Mouse (Mus musculus) neural tube, embryonic 13.5 days (tissue): ENCODE measurements around the gene Txndc11. TPM values are rescaled to one million over a fixed set of nuclear protein-coding genes. Genes with fewer than 3 reads are reported as not detected.
"Not testable (repeated sequence)": the region's sequence is repeated elsewhere in the genome, so short reads cannot be mapped to it uniquely, and the experiment has no call there.

Experiments
- ATAC-seq: fragments of 200-750 bp; cut with Nextera tagmentation; 2 replicates; pipeline ENCODE4 v1.8.0; 2017; ENCODE audit warnings: low read depth, mild to moderate bottlenecking, moderate TSS enrichment, moderate library complexity
- H3K27ac ChIP-seq: fragments of 300-500 bp; sonication (generic); replicated peaks from 2 replicates; pipeline ENCODE4 v1.5.1; 2015; ENCODE audit warnings: moderate library complexity, mild to moderate bottlenecking, inconsistent platforms
- H3K27me3 ChIP-seq: fragments of 300-500 bp; sonication (generic); 2 replicates; pipeline ENCODE4 v1.6.1; 2015; ENCODE audit warnings: mild to moderate bottlenecking, inconsistent platforms
- H3K36me3 ChIP-seq: fragments of 300-500 bp; sonication (generic); 2 replicates; pipeline ENCODE4 v1.6.1; 2015; ENCODE audit warnings: mild to moderate bottlenecking, inconsistent platforms
- H3K4me1 ChIP-seq: fragments of 300-500 bp; sonication (generic); replicated peaks from 2 replicates; pipeline ENCODE4 v1.6.1; 2015; ENCODE audit warnings: inconsistent platforms
- H3K4me2 ChIP-seq: fragments of 300-500 bp; sonication (generic); 2 replicates; pipeline ENCODE4 v1.6.1; 2015; ENCODE audit warnings: inconsistent platforms, mild to moderate bottlenecking, moderate library complexity
- H3K4me3 ChIP-seq: fragments of 300-500 bp; sonication (generic); 2 replicates; pipeline ENCODE4 v1.5.1; 2015; ENCODE audit warnings: mild to moderate bottlenecking, inconsistent platforms
- H3K9ac ChIP-seq: fragments of 300-500 bp; sonication (generic); 2 replicates; pipeline ENCODE4 v1.6.1; 2015; ENCODE audit warnings: moderate library complexity, mild to moderate bottlenecking, inconsistent platforms
- H3K9me3 ChIP-seq: fragments of 300-500 bp; sonication (generic); 2 replicates; pipeline ENCODE4 v1.6.1; 2016; ENCODE audit warnings: inconsistent platforms
- WGBS: fragments of 180-500 bp; shearing (Covaris S2); methylation state at CpG from one replicate; pipeline ENCODE4 v1.1.7; 2015; 5-methylcytosine and 5-hydroxymethylcytosine counted together
- polyA plus RNA-seq: library from polyadenylated mRNA; unstranded; fragments of >200 nt; fragmentation: Nextera tagmentation; extraction: Ambion mirVana; gene quantifications from 2 replicates; pipeline ENCODE4 v1.2.1, GENCODE M21; 2015

Txndc11 gene
- polyA plus RNA-seq, 1 experiment from 2014 or later: 29.6 TPM

DNA sequence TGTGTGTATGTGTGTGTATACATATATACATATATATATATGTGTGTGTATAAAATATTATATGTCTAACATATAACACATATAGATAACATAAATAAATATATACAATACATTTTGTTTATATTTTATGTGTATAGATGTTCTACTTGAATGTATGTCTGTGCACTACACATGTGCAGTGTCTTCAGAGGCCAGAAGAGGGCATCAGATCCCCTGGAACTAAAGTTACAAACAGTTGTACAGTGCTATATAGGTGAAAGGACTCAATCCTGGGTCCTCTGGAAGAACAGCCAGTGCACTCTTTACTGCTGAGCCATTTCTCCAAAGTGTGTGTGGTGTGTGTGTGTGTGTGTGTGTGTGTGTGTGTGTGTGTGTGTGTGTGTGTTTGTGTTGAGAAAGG is 20.1 kb upstream of the Txndc11 start:
- no peak overlapping the region for H3K9ac ChIP-seq
- no peaks in the 10 kb centered on the region for H3K9me3 ChIP-seq
- no peaks in the 10 kb centered on the region for H3K4me1 ChIP-seq
- no peak overlapping the region for H3K4me2 ChIP-seq
- peaks cover 84% of the 10 kb centered on the region for H3K36me3 ChIP-seq
- H3K27me3 ChIP-seq: no peaks in the 10 kb centered on the region
- no peak overlapping the region for H3K27ac ChIP-seq
- no peak for ATAC-seq
- H3K4me3 ChIP-seq: no peak overlapping the region

DNA sequence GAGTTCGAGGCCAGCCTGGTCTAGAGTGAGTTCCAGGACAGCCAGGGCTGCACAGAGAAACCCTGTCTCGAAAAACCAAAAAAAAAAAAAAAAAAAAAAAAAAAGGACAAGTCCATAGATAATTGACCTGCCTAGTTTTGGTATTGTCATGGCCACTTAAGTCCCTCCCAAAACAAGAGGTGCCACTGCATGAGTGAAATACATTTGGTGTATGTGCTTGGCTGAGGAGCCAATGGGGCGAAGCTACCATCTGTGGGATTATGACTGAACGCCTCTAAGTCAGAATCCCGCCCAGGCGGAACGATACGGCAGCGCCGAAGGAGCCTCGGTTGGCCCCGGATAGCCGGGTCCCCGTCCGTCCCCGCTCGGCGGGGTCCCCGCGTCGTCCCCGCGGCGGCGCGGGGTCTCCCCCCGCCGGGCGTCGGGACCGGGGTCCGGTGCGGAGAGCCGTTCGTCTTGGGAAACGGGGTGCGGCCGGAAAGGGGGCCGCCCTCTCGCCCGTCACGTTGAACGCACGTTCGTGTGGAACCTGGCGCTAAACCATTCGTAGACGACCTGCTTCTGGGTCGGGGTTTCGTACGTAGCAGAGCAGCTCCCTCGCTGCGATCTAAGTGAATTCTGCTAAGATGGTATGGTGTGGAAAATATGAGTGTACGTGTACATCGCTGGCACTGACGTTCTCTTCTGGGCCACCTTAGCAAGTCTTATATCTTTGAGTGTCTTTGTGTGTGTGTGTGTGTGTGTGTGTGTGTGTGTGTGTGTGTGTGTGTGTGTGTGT is 9.4 kb upstream of the Txndc11 start:
- ATAC-seq, H3K9ac ChIP-seq, H3K27ac ChIP-seq, H3K27me3 ChIP-seq, H3K9me3 ChIP-seq, H3K4me2 ChIP-seq, H3K4me1 ChIP-seq, H3K4me3 ChIP-seq: not testable (repeated sequence)
- H3K36me3 ChIP-seq: peaks cover 77% of the 10 kb centered on the region
- WGBS: 18% methylated on average over 56 of the region's 56 CpGs

DNA sequence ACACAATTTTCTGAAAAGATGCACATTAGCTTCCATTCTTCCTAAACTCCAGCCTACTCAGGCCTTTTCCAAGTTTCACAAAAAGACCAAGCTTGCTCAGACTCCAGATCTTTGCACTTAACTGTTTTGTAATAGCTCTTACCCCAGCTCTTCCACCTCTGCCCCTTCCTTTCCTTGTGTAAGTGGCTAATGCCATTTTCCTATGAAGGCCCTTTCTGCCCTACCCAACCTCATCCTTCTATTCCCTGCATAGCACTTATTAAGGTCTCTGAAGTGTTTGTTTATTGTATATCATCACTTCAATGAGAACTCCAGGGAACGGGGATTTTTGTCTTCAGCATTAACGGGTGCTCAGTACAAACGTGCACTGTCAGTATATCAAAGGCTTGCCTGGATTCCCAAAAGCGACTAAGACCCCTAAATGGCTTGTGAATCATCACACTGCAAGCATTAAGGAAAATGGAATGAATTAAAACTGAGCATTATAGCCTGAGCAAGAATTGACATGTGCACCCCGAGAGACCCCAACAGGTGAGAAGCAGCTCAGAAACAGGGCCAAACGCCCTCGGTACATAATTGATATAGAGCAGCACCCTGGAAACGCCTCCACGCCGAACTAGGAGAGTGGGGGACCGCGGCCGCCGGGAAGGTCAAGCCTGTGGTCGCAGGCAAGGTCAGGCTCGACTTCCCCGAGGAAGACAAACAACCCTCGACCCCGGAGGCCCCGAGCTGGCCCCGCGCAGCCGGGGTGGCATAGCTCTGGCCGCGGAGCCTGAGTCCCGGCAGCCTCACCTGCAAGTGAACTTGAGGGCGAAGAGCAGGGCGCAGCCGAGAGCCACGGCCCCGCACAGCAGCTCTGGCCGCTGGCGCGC is 738 bp downstream of the Txndc11 start:
- H3K9ac ChIP-seq: peak overlapping the region; percentile 91
- peaks cover 16% of the 10 kb centered on the region for H3K36me3 ChIP-seq
- no peaks in the 10 kb centered on the region for H3K27me3 ChIP-seq
- no peaks in the 10 kb centered on the region for H3K9me3 ChIP-seq
- peak overlapping the region; percentile 69 for H3K4me2 ChIP-seq
- peak overlapping the region; percentile 93 for H3K27ac ChIP-seq
- under 1% methylated on average over 34 of the region's 34 CpGs for WGBS
- H3K4me1 ChIP-seq: peaks cover 37% of the 10 kb centered on the region
- H3K4me3 ChIP-seq: peak overlapping the region; percentile 92
- ATAC-seq: peak; percentile 25; the same call in 1 of the 2 replicates

DNA sequence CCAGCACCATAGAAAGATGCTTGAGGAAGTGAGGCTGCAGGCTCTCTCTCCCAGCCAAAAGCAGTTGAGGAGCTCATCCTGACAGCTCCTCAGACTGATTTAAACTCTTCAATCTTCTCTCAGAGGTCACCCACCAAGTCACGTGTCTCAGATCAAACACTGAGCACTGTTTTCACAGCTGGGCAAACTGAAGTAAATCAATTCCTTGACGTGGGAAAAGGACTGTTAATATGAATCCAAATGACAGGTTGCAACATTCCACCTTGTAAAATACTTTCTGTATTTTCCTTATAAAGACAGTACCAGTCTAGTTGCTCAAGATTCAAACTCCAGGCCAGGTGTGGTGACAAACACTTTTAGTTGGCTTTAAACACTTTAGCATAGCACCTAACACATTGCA is 1.6 kb downstream of the Txndc11 start:
- WGBS: 6% methylated on average over 2 of the region's 2 CpGs
- no peak for ATAC-seq
- H3K4me2 ChIP-seq: peak overlapping the region; percentile 69
- H3K9ac ChIP-seq: peak overlapping the region; percentile 91
- H3K27ac ChIP-seq: no peak overlapping the region
- H3K4me3 ChIP-seq: peak overlapping the region; percentile 92
- H3K27me3 ChIP-seq: no peaks in the 10 kb centered on the region
- peaks cover 37% of the 10 kb centered on the region for H3K4me1 ChIP-seq
- peaks cover 19% of the 10 kb centered on the region for H3K36me3 ChIP-seq
- H3K9me3 ChIP-seq: no peaks in the 10 kb centered on the region

DNA sequence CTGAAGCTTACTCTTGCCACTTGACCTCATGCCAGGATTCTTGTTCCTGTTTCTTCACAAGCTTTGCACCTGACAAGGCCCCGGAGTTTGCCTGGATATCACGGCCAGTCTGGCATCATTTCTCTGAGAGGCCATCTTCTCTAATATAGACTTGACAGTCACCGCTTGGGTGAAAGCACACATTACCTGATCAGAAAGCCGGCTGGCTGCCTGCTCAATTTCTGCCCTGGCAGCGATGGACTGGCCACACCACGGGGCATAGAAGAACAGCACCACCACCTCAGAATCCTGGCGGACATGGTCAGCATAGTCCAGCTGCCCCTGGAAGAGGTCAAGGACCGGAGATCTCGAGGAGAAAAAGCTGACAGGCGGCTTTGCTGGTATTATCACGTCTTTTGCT is 6.1 kb downstream of the Txndc11 start:
- no peak overlapping the region for H3K27ac ChIP-seq
- no peak overlapping the region for H3K9ac ChIP-seq
- peaks cover 27% of the 10 kb centered on the region for H3K36me3 ChIP-seq
- H3K9me3 ChIP-seq: no peaks in the 10 kb centered on the region
- no peak overlapping the region for H3K4me2 ChIP-seq
- H3K4me1 ChIP-seq: peaks cover 21% of the 10 kb centered on the region
- ATAC-seq: no peak
- no peaks in the 10 kb centered on the region for H3K27me3 ChIP-seq
- no peak overlapping the region for H3K4me3 ChIP-seq
- WGBS: 92% methylated on average over 11 of the region's 11 CpGs

DNA sequence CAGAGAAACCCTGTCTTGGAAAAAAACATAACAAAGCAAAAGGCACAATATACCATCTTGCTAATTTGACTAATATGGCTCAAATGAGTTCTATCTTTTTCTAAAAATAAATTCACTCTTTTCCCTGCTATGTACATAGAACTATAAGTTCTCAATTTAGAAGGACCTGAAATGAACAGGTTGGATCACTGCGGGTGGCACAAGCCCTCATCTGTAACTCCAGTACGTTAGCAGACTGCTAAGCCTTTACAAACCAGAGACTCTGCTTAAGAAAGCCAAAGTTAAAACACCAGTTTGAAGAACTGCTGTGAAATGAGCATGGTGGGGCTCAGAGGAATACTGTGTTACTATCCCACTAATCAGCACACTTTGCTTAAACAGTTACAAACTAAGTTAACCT is 9.1 kb downstream of the Txndc11 start:
- Histone ChIP-seq H3K9me3 (no peaks in the 10 kb centered on the region), H3K4me1 (no peaks in the 10 kb centered on the region), H3K36me3 (peaks cover 50% of the 10 kb centered on the region), H3K9ac (no peak overlapping the region), H3K4me3 (no peak overlapping the region), H3K27ac (no peak overlapping the region), H3K4me2 (no peak overlapping the region), H3K27me3 (no peaks in the 10 kb centered on the region)
- WGBS: 89% methylated on average over 2 of the region's 2 CpGs
- ATAC-seq: no peak

DNA sequence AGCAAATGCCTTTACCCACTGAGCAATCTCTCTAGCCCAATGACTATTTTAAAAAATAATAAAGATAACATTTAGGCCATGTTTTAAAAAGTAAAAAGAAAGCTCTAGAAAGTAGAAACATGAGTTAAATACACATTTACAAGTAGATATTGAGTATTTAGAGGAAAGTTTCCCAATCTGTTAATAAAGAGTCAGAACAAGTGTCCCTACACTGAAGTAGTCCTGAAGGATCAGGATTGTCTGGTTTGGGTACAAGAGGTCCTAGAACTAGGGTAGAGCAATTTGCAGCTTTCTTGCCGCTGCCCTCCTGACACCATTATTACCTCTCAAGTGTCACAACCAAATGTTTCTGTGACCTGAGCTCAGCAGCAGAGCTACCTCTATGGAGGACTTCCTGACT is 10.3 kb downstream of the Txndc11 start:
- no peak for ATAC-seq
- H3K9me3 ChIP-seq: no peaks in the 10 kb centered on the region

DNA sequence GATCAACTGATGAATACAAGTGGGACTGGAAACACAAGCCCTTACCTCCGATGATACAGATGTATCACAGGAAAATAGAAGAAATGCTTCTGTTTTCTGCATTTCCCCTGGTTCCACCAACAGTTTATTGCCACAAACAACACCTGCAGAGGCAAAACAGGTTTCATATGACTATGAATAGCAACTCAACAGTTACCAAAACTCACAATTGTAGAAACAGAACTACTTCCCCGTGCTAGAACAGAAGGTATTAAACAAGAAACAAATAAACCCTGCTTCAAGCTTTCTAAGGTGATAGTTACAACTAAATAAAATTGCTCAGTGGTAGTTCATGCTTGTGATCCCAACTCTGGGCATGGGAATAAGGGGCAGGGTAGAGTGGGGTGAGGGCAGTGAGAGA is 11.8 kb downstream of the Txndc11 start:
- Histone ChIP-seq H3K9ac (no peak overlapping the region), H3K4me3 (no peak overlapping the region), H3K9me3 (no peaks in the 10 kb centered on the region), H3K27me3 (no peaks in the 10 kb centered on the region), H3K36me3 (peaks cover 57% of the 10 kb centered on the region), H3K4me1 (no peaks in the 10 kb centered on the region), H3K4me2 (no peak overlapping the region), H3K27ac (no peak overlapping the region)
- no peak for ATAC-seq
- 90% methylated on average over 2 of the region's 2 CpGs for WGBS

More for the DNA sequence above, 10.3 kb downstream of the Txndc11 start:
- Histone ChIP-seq H3K4me2 (no peak overlapping the region), H3K4me1 (no peaks in the 10 kb centered on the region), H3K27me3 (no peaks in the 10 kb centered on the region), H3K4me3 (no peak overlapping the region), H3K27ac (no peak overlapping the region), H3K36me3 (peaks cover 60% of the 10 kb centered on the region), H3K9ac (no peak overlapping the region)
- WGBS: 94% methylated on average over 1 of the region's 1 CpGs

DNA sequence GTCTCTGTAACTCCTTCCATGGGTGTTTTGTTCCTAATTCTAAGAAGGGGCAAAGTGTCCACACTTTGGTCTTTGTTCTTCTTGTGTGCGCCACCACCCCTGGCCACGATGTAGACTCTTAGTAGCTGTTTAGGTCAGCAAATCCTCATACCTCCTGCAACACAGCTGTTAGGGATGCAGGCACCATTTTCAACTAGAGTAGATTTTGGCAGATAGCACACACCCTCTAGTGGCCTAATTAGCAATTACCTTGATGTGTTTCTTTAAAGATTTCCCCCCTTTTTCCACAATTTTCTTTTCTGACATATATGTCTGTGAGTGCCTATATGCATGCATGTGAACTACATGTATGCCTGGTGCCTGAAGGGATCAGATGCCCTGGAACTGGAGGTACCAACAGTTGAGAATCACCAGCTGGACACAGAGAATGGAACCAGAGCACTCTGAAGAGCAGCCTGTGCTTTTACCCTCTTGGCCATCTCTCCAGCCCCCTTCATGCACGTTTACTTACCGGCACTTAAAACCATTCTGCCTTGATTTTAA is 25.2 kb downstream of the Txndc11 start:
- 78% methylated on average over 4 of the region's 4 CpGs for WGBS
- Histone ChIP-seq H3K27ac (no peak overlapping the region), H3K9ac (no peak overlapping the region), H3K36me3 (peaks cover 17% of the 10 kb centered on the region), H3K27me3 (no peaks in the 10 kb centered on the region), H3K9me3 (no peaks in the 10 kb centered on the region), H3K4me1 (no peaks in the 10 kb centered on the region), H3K4me2 (no peak overlapping the region), H3K4me3 (no peak overlapping the region)
- ATAC-seq: no peak

DNA sequence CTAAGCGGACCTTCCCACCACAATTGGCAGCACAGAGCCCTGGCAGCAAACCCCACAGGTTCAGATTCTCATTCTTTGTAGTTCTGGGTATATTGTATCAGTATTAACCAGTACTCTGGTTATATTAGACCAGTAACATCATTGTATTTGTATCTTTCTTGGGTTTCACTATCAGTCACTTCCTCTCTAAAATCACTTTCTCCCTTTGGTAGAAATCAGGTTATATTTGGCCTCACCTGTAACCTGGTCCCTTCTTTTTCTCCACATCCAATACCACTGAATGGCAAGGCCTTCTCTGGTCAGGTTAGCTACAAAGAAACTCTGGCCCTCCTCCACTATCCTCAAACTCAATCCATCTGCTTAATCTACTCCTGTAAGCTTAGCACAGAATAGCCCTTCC is 29.5 kb downstream of the Txndc11 start:
- 75% methylated on average over 1 of the region's 1 CpGs for WGBS
- Histone ChIP-seq H3K9ac (no peak overlapping the region), H3K4me1 (no peaks in the 10 kb centered on the region), H3K9me3 (no peaks in the 10 kb centered on the region), H3K36me3 (peaks cover 18% of the 10 kb centered on the region), H3K27me3 (no peaks in the 10 kb centered on the region), H3K4me3 (no peak overlapping the region), H3K4me2 (no peak overlapping the region), H3K27ac (no peak overlapping the region)
- ATAC-seq: no peak

DNA sequence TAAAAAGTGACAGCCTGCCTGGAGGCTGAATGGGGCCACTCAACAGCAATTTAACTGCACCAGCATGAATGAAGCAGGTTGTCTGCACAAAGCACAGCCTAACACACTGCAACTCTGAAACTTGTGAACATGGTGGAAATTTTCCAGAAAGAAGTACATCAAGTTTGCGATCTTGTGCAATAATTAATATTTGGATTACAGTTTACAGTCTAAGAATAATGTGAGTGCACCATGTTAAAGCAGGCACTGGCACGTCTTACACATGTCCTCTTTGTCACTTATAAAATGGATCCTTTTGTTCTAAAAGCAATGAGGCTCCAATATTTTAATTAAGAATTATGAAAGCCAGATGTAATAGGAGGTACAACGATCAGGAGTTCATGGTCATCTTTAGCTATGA is 37.1 kb downstream of the Txndc11 start:
- Histone ChIP-seq H3K27me3 (no peaks in the 10 kb centered on the region), H3K36me3 (peaks cover 25% of the 10 kb centered on the region), H3K4me1 (no peaks in the 10 kb centered on the region; the same call in 1 of the 2 replicates), H3K4me3 (no peak overlapping the region), H3K27ac (no peak overlapping the region), H3K4me2 (no peak overlapping the region), H3K9ac (no peak overlapping the region), H3K9me3 (no peaks in the 10 kb centered on the region)
- 87% methylated on average over 3 of the region's 3 CpGs for WGBS
- no peak for ATAC-seq

DNA sequence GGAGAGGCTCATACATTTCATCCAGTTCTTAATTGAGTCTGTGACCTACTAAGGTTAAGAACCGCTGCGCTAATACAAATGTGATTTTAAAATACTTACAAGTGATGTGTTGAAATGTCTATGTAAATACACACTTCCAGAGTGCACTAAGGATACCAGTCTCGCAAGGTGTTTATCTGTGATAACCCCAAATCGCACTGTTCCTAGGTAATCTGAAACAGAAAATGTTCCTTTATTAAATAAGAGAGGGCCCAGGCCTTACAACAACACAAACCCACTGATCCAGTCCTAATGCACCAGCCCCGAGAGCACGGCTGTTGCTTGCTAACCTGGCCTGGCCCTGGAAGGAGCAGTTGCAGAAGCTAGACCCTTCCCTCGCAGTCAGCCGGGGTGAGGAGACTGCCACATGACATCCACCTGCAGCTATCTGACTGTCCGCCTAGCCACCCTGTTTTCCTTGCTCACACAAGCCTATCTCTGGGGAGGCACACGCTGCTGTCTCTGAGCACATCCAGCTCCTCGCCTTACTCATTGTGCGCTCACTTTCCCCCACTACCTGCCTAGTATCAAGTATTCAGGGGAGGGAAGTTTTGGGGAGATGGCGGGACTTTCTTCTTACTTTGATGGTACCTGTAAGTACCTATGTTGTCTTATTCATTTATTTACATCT is 40.6 kb downstream of the Txndc11 start:
- Histone ChIP-seq H3K4me1 (no peaks in the 10 kb centered on the region; the same call in 1 of the 2 replicates), H3K36me3 (peaks cover 41% of the 10 kb centered on the region), H3K4me2 (no peak overlapping the region), H3K27ac (no peak overlapping the region), H3K9ac (no peak overlapping the region), H3K9me3 (no peaks in the 10 kb centered on the region), H3K4me3 (no peak overlapping the region), H3K27me3 (no peaks in the 10 kb centered on the region)
- 91% methylated on average over 13 of the region's 13 CpGs for WGBS
- ATAC-seq: no peak
